Mouse (Mus musculus): ENCODE results near the gene Zscan25. TPM values are rescaled to one million over a fixed set of nuclear protein-coding genes. Genes with fewer than 3 reads are reported as not detected.
"Not testable (repeated sequence)": the region's sequence is repeated elsewhere in the genome, so short reads cannot be mapped to it uniquely, and the experiment has no call there.

Zscan25 gene
- polyA plus RNA-seq, 1 experiment, result 10.0 TPM

DNA sequence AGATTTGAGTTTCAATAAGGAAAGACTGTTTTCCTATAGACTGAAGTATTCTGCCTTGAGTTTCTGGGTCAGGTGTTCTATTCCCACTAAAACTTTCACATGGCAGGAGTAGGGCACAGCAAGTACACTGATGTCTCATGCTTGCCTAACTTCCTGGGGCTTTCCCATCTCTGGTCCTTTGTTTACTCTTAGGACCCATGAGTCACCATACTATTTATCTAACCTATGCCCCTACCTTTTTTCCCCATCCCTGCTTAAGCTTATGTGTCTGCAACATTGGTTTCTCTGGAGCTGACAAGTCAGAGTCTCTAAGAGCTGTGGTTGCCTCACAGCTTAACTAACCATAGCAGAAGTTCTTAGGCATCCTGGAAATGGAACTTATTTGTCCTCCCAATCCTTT is 33.5 kb downstream of the Zscan25 start:
- Histone ChIP-seq H3K27me3 (ENCODE audit: control insufficient read depth, insufficient read depth, insufficient read length) (no peaks in the 10 kb centered on the region), H3K36me3 (ENCODE audit: control insufficient read depth, insufficient read depth) (no peaks in the 10 kb centered on the region), H3ac (ENCODE audit: control insufficient read depth, insufficient read length) (no peak overlapping the region), H3K4me2 (ENCODE audit: low read depth) (no peak overlapping the region), H3K79me2 (ENCODE audit: control insufficient read depth, insufficient read depth) (no peaks in the 10 kb centered on the region), H3K4me3 (no peak overlapping the region)
- TF ChIP-seq USF1 (IDR thresholded peaks at IDR 0.05; ENCODE audit: low read depth) (no peak), POLR2AphosphoS2 (IDR thresholded peaks at IDR 0.05; ENCODE audit: insufficient read length, low read depth) (no peak), POLR2A (IDR thresholded peaks at IDR 0.05; ENCODE audit: insufficient read length, low read depth) (no peak), TCF3 (IDR thresholded peaks at IDR 0.05; ENCODE audit: insufficient read length, low read depth) (no peak), SRF (IDR thresholded peaks at IDR 0.05; ENCODE audit: control insufficient read depth, insufficient read length, low read depth) (no peak), MYOG (IDR thresholded peaks at IDR 0.05; ENCODE audit: control insufficient read depth in 1 of 3, insufficient read depth in 1 of 3, insufficient read length in 2 of 3, low read depth in 2 of 3) (no peak), CEBPB (IDR thresholded peaks at IDR 0.05; ENCODE audit: insufficient read depth, poor library complexity, severe bottlenecking) (no peak)

DNA sequence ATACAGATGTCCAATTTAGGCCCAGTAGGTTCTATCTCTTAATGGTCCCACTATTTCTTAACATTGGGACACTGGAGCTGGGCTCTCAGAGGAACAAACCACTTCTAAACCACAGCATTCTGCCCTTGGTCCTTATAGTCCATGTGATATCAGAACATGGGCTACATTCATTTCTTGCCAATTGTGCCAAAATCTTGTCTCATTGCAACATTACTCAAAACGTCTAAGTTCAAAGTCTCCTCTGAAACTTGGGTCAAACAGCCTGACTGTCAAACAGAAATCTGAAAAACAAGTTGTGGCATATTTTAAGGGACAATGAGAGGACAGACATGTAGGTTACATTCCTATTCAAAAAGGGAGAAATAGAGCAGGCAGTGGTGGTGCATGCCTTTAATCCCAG is 36.8 kb downstream of the Zscan25 start:
- H3ac ChIP-seq (ENCODE audit: control insufficient read depth, insufficient read length), result no peak overlapping the region
- no peak overlapping the region for H3K4me2 ChIP-seq (ENCODE audit: low read depth)
- TF ChIP-seq CEBPB (IDR thresholded peaks at IDR 0.05; ENCODE audit: insufficient read depth, poor library complexity, severe bottlenecking) (no peak), TCF3 (IDR thresholded peaks at IDR 0.05; ENCODE audit: insufficient read length, low read depth) (no peak), POLR2A (IDR thresholded peaks at IDR 0.05; ENCODE audit: insufficient read length, low read depth) (no peak), SRF (IDR thresholded peaks at IDR 0.05; ENCODE audit: control insufficient read depth, insufficient read length, low read depth) (no peak), REST (IDR thresholded peaks at IDR 0.05; ENCODE audit: insufficient read depth, insufficient read length) (no peak), TCF12 (IDR thresholded peaks at IDR 0.05; ENCODE audit: insufficient read depth, poor library complexity, severe bottlenecking) (no peak), E2F4 (IDR thresholded peaks at IDR 0.05; ENCODE audit: insufficient read depth) (no peak), MAX (IDR thresholded peaks at IDR 0.05; ENCODE audit: low read depth) (no peak), MYOG (IDR thresholded peaks at IDR 0.05; ENCODE audit: control insufficient read depth in 1 of 3, insufficient read depth in 1 of 3, insufficient read length in 2 of 3, low read depth in 2 of 3) (no peak), MYOD1 (IDR thresholded peaks at IDR 0.05; ENCODE audit: control insufficient read depth in 1 of 3, insufficient read length in 2 of 3, low read depth in 2 of 3) (no peak), POLR2AphosphoS2 (IDR thresholded peaks at IDR 0.05; ENCODE audit: insufficient read length, low read depth) (no peak), USF1 (IDR thresholded peaks at IDR 0.05; ENCODE audit: low read depth) (no peak)
- no peaks in the 10 kb centered on the region for H3K79me2 ChIP-seq (ENCODE audit: control insufficient read depth, insufficient read depth)
- H3K27me3 ChIP-seq (ENCODE audit: control insufficient read depth, insufficient read depth, insufficient read length), result no peaks in the 10 kb centered on the region
- H3K4me3 ChIP-seq, result no peak overlapping the region
- no peaks in the 10 kb centered on the region for H3K36me3 ChIP-seq (ENCODE audit: control insufficient read depth, insufficient read depth)

DNA sequence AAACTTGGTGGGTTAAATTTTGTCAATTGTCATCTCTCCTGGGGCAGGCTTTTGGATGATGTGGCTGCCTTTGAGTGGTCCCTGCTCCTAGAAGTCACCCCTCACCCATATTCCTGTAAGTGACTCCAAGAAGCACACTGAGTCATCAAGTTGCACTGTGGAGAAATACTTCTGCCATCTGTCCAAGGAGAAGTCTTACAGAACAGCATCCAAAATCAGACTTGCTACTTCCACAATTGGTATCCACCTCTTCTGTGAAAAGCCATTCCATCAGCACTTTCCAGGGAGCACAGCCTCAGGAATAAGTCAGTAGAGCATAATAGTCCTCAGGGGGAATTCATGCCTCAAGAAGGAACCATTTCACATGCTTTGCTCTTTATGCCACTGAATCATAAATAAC is 58.5 kb downstream of the Zscan25 start:
- H3ac ChIP-seq (ENCODE audit: control insufficient read depth, insufficient read length); H3K27me3 ChIP-seq (ENCODE audit: control insufficient read depth, insufficient read depth, insufficient read length); H3K79me2 ChIP-seq (ENCODE audit: control insufficient read depth, insufficient read depth); H3K4me3 ChIP-seq; H3K4me2 ChIP-seq (ENCODE audit: low read depth); H3K36me3 ChIP-seq (ENCODE audit: control insufficient read depth, insufficient read depth): not testable (repeated sequence)

Other genes starting within 250 kb of the Zscan25 start
- gene Gm4871, start 247.7 kb upstream of the Zscan25 start, polyA plus RNA-seq (2012; fragmentation: generic; extraction: Trizol), result not detected
- gene 1700018F24Rik, start 237.5 kb upstream of the Zscan25 start, polyA plus RNA-seq (2012; fragmentation: generic; extraction: Trizol), result not detected
- 67.2 TPM for gene Arpc1a, start 196.7 kb upstream of the Zscan25 start, polyA plus RNA-seq (2012; fragmentation: generic; extraction: Trizol)
- not detected for gene Kpna7, start 196.5 kb upstream of the Zscan25 start, polyA plus RNA-seq (2012; fragmentation: generic; extraction: Trizol)
- gene Arpc1b, start 166.3 kb upstream of the Zscan25 start, polyA plus RNA-seq (2012; fragmentation: generic; extraction: Trizol), result 482 TPM
- 98.9 TPM for gene Pdap1, start 140.3 kb upstream of the Zscan25 start, polyA plus RNA-seq (2012; fragmentation: generic; extraction: Trizol)
- 130 TPM for gene Bud31, start 140.1 kb upstream of the Zscan25 start, polyA plus RNA-seq (2012; fragmentation: generic; extraction: Trizol)
- 16.6 TPM for gene Ptcd1, start 113.4 kb upstream of the Zscan25 start, polyA plus RNA-seq (2012; fragmentation: generic; extraction: Trizol)
- 31.3 TPM for gene Cpsf4, start 113.3 kb upstream of the Zscan25 start, polyA plus RNA-seq (2012; fragmentation: generic; extraction: Trizol)
- gene Atp5j2, start 88.4 kb upstream of the Zscan25 start, polyA plus RNA-seq (2012; fragmentation: generic; extraction: Trizol), result 683 TPM
- 5.8 TPM for gene Zkscan14, start 78.6 kb upstream of the Zscan25 start, polyA plus RNA-seq (2012; fragmentation: generic; extraction: Trizol)
- gene Zkscan5, start 75.9 kb upstream of the Zscan25 start, polyA plus RNA-seq (2012; fragmentation: generic; extraction: Trizol), result 5.9 TPM
- 11.5 TPM for gene Zfp655, start 48.8 kb upstream of the Zscan25 start, polyA plus RNA-seq (2012; fragmentation: generic; extraction: Trizol)
- not detected for gene Cyp3a57, start 64.8 kb downstream of the Zscan25 start, polyA plus RNA-seq (2012; fragmentation: generic; extraction: Trizol)
- not detected for gene Cyp3a16, start 189.2 kb downstream of the Zscan25 start, polyA plus RNA-seq (2012; fragmentation: generic; extraction: Trizol)